Mouse (Mus musculus) megakaryocyte, embryonic 14.5 days (primary cell): ENCODE measurements around the gene Comt.

ENCODE experiments used
- FLI1 ChIP-seq: IDR thresholded peaks from 2 replicates; pipeline ENCODE4 v1.6.1; 2012; ENCODE audit warnings: low read length, inconsistent platforms, mixed read lengths
- GATA1 ChIP-seq: IDR thresholded peaks from 3 replicates; pipeline ENCODE4 v1.6.1; 2012; ENCODE audit warnings: mixed read lengths, low read length, inconsistent platforms, borderline replicate concordance

DNA sequence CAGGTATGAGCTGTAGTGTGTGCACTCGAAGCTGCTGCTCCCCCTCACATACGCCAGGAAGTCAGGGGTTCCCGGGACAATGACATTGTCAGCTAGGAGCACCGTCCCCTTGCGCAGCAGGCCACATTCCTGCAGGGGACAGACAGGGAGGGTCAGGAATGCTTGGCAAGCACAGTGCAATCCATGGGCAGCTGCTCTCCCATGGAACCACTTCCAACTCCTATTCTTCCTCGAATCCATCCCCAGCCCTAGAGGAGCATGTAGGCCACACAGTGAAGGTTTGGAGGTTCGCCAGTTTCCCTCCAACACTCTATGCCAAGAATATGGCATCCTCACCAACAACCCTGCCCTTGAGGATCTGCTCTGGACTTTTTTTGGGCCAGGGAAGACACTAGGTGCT is 18.7 kb downstream of the Comt start:
- no peak for TF ChIP-seq GATA1
- no peak for TF ChIP-seq FLI1
